ENCODE assay signal across 16 mouse cellular contexts in genomic region chr2:45675776-45676175, GRCm38 (mm10).
"Had no signal": no experiment of that assay in that cellular context is flagged by ENCODE, and none has a peak within 500 bp of the region (broad histone marks: within the 10 kb centered on the region; RNA-seq: fewer than 3 reads in every experiment).

No protein-coding gene starts in this region.

- H3K4me3 ChIP-seq: neural tube, embryonic 13.5 days; neural tube, embryonic 15.5 days; stomach, embryonic 15.5 days had no signal

- H3K27me3 ChIP-seq: neural tube, embryonic 13.5 days; neural tube, embryonic 15.5 days; stomach, embryonic 15.5 days had no signal

- H3K4me1 ChIP-seq: neural tube, embryonic 13.5 days; neural tube, embryonic 15.5 days; stomach, embryonic 15.5 days had no signal

- H3K27ac ChIP-seq: neural tube, embryonic 13.5 days; neural tube, embryonic 15.5 days; stomach, embryonic 15.5 days; stomach, postnatal 0 days had no signal

- H3K9ac ChIP-seq: neural tube, embryonic 13.5 days; neural tube, embryonic 15.5 days; stomach, embryonic 15.5 days had no signal

- H3K9me3 ChIP-seq: neural tube, embryonic 13.5 days; neural tube, embryonic 15.5 days; stomach, embryonic 15.5 days had no signal

- H3K36me3 ChIP-seq: neural tube, embryonic 13.5 days; neural tube, embryonic 15.5 days; stomach, embryonic 15.5 days had no signal

- H3K4me2 ChIP-seq: neural tube, embryonic 13.5 days; neural tube, embryonic 15.5 days; stomach, embryonic 15.5 days had no signal

- DNase-seq: retina, postnatal 1 day; right cerebral cortex, adult 18-20 months; right cerebral cortex, postnatal 14 days; right cerebral cortex, postnatal 25 days; right cerebral cortex, postnatal 4 days; spleen, adult 18-20 months; thymus, adult 18-20 months; thymus, adult 2 months; thymus, postnatal 14 days; thymus, postnatal 25 days; thymus, postnatal 36 days; thymus, postnatal 4 days had no signal
